Mouse (Mus musculus) spleen, postnatal 4 days (tissue): ENCODE measurements around the gene Naa30.
A peak's percentile ranks its signal among the peaks of the same experiment; 100 is the strongest.

ENCODE experiments used
- DNase-seq, 2 experiments: peaks; one replicate each; pipeline ENCODE4 v3.0.0; 2022; ENCODE audit warnings: low spot score in 2 of 2

Naa30 gene

DNA sequence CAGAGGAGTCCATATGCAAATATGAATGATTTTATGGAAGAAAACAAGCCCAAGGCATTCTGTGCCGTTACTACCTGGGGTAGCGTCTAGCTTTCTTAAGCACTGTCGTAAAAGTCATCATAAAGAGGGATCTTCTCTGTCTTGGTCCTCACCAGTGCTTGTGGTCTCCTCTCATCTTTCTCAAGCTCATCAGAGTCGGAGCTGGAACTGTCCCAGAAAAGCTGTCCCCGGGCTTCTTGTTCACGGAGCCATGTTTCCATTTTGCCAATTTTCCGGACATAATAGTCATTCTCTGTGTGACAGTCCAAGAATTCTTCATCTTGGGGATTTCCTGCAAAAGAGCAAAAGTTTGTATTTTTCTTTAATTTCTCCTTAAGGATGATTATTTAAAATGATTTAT is 54.4 kb downstream of the Naa30 start:
- DNase-seq = no peak

DNA sequence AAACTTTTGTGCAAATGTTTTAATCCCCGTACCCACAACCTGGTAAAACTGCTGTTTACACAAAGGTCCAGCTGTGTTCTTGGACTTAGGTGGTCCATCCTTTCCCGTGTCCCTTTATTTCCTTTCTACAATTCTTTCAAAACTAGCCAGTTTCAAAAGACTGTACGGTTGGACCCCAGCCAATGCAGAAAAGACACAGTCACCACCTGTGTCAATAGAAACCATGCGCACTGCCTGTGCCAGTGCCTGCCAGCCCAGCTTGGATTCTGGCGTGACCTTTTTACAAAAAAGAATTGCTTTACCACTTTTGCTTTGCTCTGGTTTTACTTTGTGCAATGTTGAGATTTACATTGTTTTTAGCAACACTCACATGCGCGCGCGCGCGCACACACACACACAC is 55.0 kb downstream of the Naa30 start:
- DNase-seq = no peak

DNA sequence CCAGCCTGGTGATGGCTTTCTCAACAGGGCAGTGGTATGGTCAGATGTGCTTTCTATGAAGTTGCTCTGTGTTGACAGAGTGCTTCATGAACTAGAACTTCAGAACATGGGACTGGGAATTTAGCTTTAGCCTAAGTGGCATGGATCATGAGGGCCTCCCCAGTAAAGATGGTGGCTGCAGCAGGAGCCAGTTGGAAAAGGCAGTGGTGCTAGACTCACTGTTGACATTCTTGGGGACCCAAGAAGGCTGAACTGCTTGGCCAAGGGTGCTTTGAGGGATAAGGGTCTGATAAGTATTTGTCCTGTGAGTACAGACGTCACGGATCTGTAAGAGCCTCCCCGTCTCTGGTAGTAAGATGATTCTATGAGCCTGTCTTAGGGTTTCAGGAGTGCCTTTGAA is 59.8 kb downstream of the Naa30 start:
- no peak for DNase-seq

DNA sequence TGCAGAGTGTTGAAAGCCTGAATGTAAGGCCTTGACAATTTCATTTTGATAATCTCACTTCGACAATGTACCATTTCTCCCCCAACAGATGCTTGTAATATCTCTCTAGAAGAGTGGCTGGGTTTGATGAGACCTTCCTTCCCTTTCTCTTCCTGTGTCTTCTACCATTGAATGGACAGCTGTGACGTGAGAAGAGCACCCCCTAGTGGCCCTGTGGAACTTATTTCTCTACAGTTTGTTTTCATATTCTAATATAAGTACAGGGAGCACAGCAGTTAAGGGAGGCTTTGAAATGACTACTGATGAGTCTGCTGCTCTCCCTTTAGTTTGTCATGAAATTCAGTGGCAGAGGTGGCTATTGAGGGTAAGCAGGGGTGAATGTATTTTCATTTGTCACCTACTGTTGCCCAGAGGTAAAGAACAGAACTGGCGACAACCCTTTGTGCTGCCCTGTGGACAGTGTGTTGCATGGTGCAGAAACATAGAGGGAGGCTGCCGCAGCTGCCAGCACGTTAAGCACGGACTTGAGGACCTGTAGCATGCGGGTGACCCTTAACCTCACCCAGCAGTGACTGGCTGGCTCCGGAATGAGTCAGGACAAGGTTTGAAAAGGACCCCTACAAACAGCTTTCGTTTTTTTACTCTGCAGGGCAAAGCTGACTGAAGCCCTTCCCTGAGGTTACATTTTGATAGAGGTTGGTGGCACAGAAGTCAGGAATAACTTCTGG is 62.9 kb downstream of the Naa30 start:
- peak; percentile 21 to 70 for DNase-seq

DNA sequence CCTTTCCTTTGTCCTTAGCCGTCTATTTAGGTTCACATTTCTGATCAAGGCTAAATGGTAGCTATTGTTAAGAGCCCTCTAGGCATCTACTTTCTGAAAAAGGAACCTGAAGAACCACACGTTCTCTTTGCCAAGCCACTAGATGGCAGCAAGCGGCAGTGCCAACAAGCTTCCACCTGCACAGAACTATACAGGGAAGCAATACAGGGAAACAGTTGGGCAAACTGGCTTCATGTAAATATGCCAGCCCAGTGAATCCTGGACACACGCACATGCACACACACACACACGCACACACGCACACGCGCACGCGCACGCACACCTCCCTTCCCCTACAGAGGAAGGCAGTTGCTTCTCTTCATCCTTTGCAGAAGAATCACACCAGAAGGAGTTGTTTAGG is 66.2 kb downstream of the Naa30 start:
- DNase-seq = no peak
